Mouse (Mus musculus): ENCODE measurements around the gene Actr1a. TPM values are rescaled to one million over a fixed set of nuclear protein-coding genes. Genes with fewer than 3 reads are reported as not detected.

Actr1a gene
- polyA plus RNA-seq, 1 experiment from 2014 or later, result 100.0 TPM

DNA sequence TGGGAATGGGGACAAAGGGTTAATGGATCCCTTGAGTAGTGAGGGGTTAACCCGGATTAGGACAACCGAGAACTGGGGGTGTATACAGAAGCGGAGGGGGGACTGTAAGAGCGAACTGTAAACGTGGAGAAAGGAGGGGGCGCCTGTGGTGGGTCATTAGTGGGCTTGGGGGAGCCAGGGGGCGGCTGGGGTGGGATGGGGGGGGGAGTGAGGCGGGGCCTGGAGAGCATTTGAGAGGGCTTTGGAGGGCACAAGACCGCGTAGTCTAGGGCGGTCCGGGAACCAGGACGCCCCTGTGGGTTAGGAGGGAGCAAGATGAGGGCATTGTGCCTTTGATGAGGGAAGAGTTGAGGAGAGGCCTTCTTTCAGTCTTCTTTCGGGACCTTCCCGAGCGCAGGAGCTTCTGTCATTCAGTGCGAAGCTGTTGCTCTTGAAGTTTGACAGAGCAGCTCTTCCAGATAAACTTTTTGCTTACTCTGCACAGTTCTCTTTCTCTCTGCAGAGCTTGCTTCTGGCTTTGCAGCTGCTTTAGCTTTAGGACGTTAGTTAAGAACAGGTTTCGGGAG is 2.0 kb upstream of the Actr1a start:
- Histone ChIP-seq H3K27me3 (ENCODE audit: insufficient read depth, low read length) (no peaks in the 10 kb centered on the region), H3K9me3 (replicated peaks; ENCODE audit: low read length) (no peaks in the 10 kb centered on the region), H3K9ac (ENCODE audit: low read depth, low read length) (peak overlapping the region; percentile 76), H3K4me1 (replicated peaks; ENCODE audit: insufficient read depth, low read length) (peaks cover 42% of the 10 kb centered on the region), H3K27ac (peak overlapping the region; percentile 88), H3K4me3 (replicated peaks; ENCODE audit: low read depth, low read length) (peak overlapping the region; percentile 72), H3K36me3 (ENCODE audit: insufficient read depth, low read length) (no peaks in the 10 kb centered on the region), H3K4me2 (ENCODE audit: low read length) (peak overlapping the region; percentile 82)
- DNase-seq (ENCODE audit: low spot score) (peak; percentile 56), ATAC-seq (replicated peaks; ENCODE audit: low FRiP score, low read depth) (no peak)
- TF ChIP-seq CTCF (IDR thresholded peaks at IDR 0.05; ENCODE audit: low read depth), result no peak
- 2% methylated on average over 19 of the region's 19 CpGs for WGBS

DNA sequence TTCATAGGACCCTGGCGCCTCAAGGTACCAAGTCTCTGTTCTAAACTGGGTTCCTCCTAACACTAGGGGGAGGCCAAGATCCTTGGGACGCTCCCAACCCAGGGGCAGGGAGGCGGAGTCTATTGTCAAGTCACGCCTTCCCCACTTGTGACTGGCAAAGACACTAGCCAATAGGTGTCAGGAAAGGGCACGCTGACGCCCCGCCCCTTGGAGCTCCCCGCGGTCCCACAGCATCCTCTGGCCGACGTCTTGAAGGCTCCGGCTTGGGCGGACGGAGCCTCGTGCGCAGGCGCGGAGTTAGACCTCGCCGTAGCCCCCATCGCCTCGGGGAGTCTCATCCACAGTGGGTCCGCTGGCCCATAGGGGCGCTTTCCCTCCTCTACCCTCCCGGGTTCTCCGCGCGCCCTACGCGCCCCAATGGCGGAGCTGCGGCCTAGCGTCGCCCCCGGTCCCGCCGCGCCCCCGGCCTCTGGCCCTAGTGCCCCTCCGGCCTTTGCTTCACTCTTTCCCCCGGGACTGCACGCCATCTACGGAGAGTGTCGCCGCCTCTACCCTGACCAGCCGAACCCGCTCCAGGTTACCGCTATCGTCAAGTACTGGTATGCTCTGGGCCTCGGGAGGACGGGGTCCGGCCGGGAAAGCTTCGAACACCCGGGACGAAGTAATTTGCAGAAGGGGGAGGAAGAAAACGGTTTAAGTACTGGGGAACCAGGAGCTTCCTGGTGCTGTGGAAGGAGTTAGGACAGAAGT is 1.3 kb upstream of the Actr1a start, which contains the start of gene Sufu:
Gene Sufu (plus strand): TSS at position 211 of the 750 bp plus-strand sequence.
- WGBS, result under 1% methylated on average over 57 of the region's 57 CpGs
- no peaks in the 10 kb centered on the region for H3K27me3 ChIP-seq (ENCODE audit: insufficient read depth, low read length)
- H3K36me3 ChIP-seq (ENCODE audit: insufficient read depth, low read length), result no peaks in the 10 kb centered on the region
- ATAC-seq (replicated peaks; ENCODE audit: low FRiP score, low read depth), result peak; percentile 89
- peak; percentile 87 for TF ChIP-seq CTCF (IDR thresholded peaks at IDR 0.05; ENCODE audit: low read depth)
- H3K27ac ChIP-seq, result peak within 1 kb of the TSS; percentile 88
- peak within 1 kb of the TSS; percentile 76 for H3K9ac ChIP-seq (ENCODE audit: low read depth, low read length)
- peak; percentile 99 for DNase-seq (ENCODE audit: low spot score)
- H3K4me2 ChIP-seq (ENCODE audit: low read length), result peak within 1 kb of the TSS; percentile 82
- H3K9me3 ChIP-seq (replicated peaks; ENCODE audit: low read length), result no peaks in the 10 kb centered on the region
- peaks cover 42% of the 10 kb centered on the region for H3K4me1 ChIP-seq (replicated peaks; ENCODE audit: insufficient read depth, low read length)
- peak within 1 kb of the TSS; percentile 72 for H3K4me3 ChIP-seq (replicated peaks; ENCODE audit: low read depth, low read length)

DNA sequence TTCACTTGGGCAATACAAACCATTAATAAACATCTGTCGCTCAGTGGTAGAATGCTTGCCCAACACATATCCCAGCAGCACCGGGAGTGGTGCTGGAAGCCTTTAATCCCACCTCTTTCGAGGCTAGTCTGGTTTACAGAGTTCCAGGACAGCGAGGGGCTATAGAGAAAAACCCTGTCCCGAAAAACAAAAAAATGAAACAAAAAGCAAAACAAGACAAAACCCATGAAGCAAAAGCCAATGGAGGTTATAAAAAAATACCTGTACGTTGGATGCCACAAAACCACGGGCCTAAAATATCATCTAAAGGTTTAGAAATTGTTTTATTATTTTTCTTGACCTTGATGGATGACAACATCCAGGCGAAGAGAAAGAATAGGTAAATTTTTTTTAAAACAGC is 561 bp upstream of the Actr1a start:
- Histone ChIP-seq H3K9ac (ENCODE audit: low read depth, low read length) (no peak overlapping the region), H3K27ac (no peak overlapping the region), H3K27me3 (ENCODE audit: insufficient read depth, low read length) (no peaks in the 10 kb centered on the region), H3K9me3 (replicated peaks; ENCODE audit: low read length) (no peaks in the 10 kb centered on the region), H3K4me2 (ENCODE audit: low read length) (peak overlapping the region; percentile 59), H3K36me3 (ENCODE audit: insufficient read depth, low read length) (no peaks in the 10 kb centered on the region), H3K4me1 (replicated peaks; ENCODE audit: insufficient read depth, low read length) (peaks cover 42% of the 10 kb centered on the region), H3K4me3 (replicated peaks; ENCODE audit: low read depth, low read length) (peak overlapping the region; percentile 67)
- TF ChIP-seq CTCF (IDR thresholded peaks at IDR 0.05; ENCODE audit: low read depth), result no peak
- DNase-seq (ENCODE audit: low spot score) (no peak), ATAC-seq (replicated peaks; ENCODE audit: low FRiP score, low read depth) (no peak)
- WGBS, result 11% methylated on average over 8 of the region's 8 CpGs

DNA sequence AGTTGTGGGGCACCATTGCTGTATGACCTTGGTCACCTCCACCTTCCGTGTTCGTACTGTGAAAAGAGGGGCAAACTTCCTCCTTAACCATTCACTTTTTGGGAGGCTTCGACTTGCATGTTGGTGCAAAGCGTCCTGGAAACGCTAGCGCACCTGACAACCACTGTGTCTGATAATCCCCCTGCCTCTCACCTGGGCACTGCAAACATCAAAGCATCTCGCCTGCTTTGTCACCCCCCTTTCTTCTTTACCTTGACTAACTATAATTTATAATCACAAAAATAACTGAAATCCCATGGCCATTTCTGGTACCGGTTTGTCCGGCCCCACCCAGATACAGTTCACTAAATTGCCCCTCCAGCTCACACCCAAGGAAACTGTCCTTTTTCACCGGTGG is 838 bp downstream of the Actr1a start:
- Histone ChIP-seq H3K27ac (no peak overlapping the region), H3K36me3 (ENCODE audit: insufficient read depth, low read length) (no peaks in the 10 kb centered on the region), H3K4me2 (ENCODE audit: low read length) (peak overlapping the region; percentile 74), H3K4me3 (replicated peaks; ENCODE audit: low read depth, low read length) (peak overlapping the region; percentile 67), H3K9ac (ENCODE audit: low read depth, low read length) (peak overlapping the region; percentile 29; the same call in 1 of the 2 replicates), H3K9me3 (replicated peaks; ENCODE audit: low read length) (no peaks in the 10 kb centered on the region), H3K4me1 (replicated peaks; ENCODE audit: insufficient read depth, low read length) (peaks cover 37% of the 10 kb centered on the region), H3K27me3 (ENCODE audit: insufficient read depth, low read length) (no peaks in the 10 kb centered on the region)
- DNase-seq (ENCODE audit: low spot score) (no peak), ATAC-seq (replicated peaks; ENCODE audit: low FRiP score, low read depth) (no peak)
- WGBS, result 7% methylated on average over 10 of the region's 10 CpGs
- TF ChIP-seq CTCF (IDR thresholded peaks at IDR 0.05; ENCODE audit: low read depth), result no peak

DNA sequence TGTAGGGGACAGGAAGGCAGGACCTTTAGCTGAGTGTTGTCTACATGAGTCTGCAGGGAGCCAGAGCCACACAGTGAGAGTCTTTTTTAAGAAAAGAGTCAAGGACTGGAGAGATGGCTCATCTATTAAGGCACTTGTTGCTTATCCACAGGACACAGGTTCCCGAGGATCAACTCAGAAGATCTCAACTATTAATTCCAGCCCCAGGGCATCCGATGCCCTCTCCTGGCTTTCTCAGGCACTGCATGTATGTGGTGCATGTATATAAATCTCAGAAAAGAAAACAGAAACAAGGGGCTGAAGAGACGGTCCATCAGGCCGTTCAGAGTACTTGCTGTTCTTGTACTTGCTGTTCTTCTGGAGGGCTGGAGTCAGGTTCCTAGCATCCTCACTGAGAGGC is 3.5 kb downstream of the Actr1a start:
- H3K9ac ChIP-seq (ENCODE audit: low read depth, low read length), result no peak overlapping the region
- no peak overlapping the region for H3K4me3 ChIP-seq (replicated peaks; ENCODE audit: low read depth, low read length)
- peaks cover 16% of the 10 kb centered on the region for H3K4me1 ChIP-seq (replicated peaks; ENCODE audit: insufficient read depth, low read length)
- no peaks in the 10 kb centered on the region for H3K9me3 ChIP-seq (replicated peaks; ENCODE audit: low read length)
- ATAC-seq (replicated peaks; ENCODE audit: low FRiP score, low read depth) (no peak), DNase-seq (ENCODE audit: low spot score) (peak; percentile 68)
- 0 out of 2 replicates have a peak, but pooled peaks cover 4% of the 10 kb centered on the region for H3K36me3 ChIP-seq (ENCODE audit: insufficient read depth, low read length)
- H3K4me2 ChIP-seq (ENCODE audit: low read length), result no peak overlapping the region
- H3K27me3 ChIP-seq (ENCODE audit: insufficient read depth, low read length), result no peaks in the 10 kb centered on the region
- H3K27ac ChIP-seq, result no peak overlapping the region
- peak; percentile 72 for TF ChIP-seq CTCF (IDR thresholded peaks at IDR 0.05; ENCODE audit: low read depth)
- WGBS, result 23% methylated on average over 4 of the region's 4 CpGs

DNA sequence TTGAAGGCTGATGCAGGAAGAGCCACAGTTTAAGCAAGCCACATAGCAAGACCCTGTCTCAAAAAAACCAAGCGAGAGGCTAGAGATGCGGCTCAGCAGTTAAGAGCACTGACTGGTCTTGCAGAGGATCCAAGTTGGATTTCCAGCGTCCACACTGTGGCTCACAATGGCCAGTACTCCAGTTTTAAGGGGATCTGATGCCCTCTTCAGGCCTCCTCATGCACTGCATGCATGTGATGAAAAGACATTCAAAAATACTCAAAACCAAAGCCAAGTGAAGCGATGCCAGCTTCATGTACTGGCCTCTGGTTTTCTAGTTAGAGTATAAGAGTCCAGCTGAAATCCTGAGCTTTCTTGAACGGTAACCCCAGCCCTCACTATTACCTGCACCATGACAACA is 5.7 kb downstream of the Actr1a start:
- H3K4me2 ChIP-seq (ENCODE audit: low read length), result no peak overlapping the region
- no peak overlapping the region for H3K9ac ChIP-seq (ENCODE audit: low read depth, low read length)
- peaks cover 16% of the 10 kb centered on the region; the same call in 1 of the 2 replicates for H3K36me3 ChIP-seq (ENCODE audit: insufficient read depth, low read length)
- WGBS, result 89% methylated on average over 5 of the region's 5 CpGs
- no peak for ATAC-seq (replicated peaks; ENCODE audit: low FRiP score, low read depth)
- DNase-seq (ENCODE audit: low spot score), result no peak
- peaks cover 13% of the 10 kb centered on the region for H3K4me1 ChIP-seq (replicated peaks; ENCODE audit: insufficient read depth, low read length)
- H3K27me3 ChIP-seq (ENCODE audit: insufficient read depth, low read length), result no peaks in the 10 kb centered on the region
- peak; percentile 39 for TF ChIP-seq CTCF (IDR thresholded peaks at IDR 0.05; ENCODE audit: low read depth)
- no peak overlapping the region for H3K4me3 ChIP-seq (replicated peaks; ENCODE audit: low read depth, low read length)
- H3K9me3 ChIP-seq (replicated peaks; ENCODE audit: low read length), result no peaks in the 10 kb centered on the region
- no peak overlapping the region for H3K27ac ChIP-seq

Data from kidney, postnatal 0 days (tissue).